Mouse (Mus musculus): ENCODE data around the gene Gm3424. TPM values are rescaled to one million over a fixed set of nuclear protein-coding genes. Genes with fewer than 3 reads are reported as not detected.

The Gm3424 gene
- not detected in 2 replicates for polyA plus RNA-seq (2012; rRNA removed; ENCODE audit: low replicate concordance)

DNA sequence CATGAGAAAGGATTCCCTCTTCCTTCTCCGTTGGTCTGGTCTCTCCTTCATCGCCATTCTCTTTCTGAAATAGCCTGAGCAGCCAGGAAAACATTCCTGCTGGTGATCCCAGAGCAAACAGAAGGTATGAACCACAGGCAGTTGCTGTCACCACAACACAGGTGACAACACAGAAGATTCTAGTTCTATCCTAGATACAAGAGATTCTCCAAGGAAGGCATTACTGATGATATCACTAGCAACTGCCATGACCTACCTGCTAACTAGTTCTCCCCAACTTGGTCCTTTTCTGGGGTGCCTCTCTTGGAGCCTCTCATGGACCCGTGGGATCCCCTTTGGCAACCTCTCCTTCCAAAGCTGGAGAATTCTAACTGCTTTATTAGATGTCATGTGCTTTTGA lies at the start of gene Gm3424:
TSS of gene Gm3424 (minus strand) at position 101 of the 400 bp plus-strand sequence.

DNA sequence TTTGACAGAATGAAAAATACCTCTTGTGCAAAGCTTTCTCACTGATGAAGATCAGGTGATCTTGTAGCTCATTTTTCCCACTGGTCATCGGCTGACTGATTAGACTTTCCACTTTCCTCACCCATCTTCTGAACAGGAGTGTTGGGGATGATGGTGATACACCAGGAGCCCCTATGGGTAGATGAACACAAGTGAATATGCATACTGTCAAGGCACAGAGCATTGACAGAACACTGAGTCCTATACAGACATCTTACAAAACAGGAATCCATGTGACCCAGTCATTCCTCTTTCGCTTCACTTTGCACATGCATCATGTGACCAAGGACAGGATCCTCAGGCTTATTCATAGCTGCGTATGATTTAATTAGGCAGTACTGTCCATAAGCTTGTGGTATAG lies 22.2 kb downstream of the Gm3424 start, which contains the start of gene Gm3383:
TSS of gene Gm3383 (minus strand) at position 101 of the 400 bp plus-strand sequence.

Other genes starting within 250 kb of the Gm3424 start
- not detected in 2 replicates for gene Gm8265, start 197.3 kb downstream of the Gm3424 start, polyA plus RNA-seq (2012; rRNA removed; ENCODE audit: low replicate concordance)
- not detected in 2 replicates for gene Gm9603, start 142.9 kb downstream of the Gm3424 start, polyA plus RNA-seq (2012; rRNA removed; ENCODE audit: low replicate concordance)
- 0.08 and 0.26 TPM in 2 replicates for gene Gm3373, start 88.8 kb downstream of the Gm3424 start, polyA plus RNA-seq (2012; rRNA removed; ENCODE audit: low replicate concordance)
- 0.16 and 0.26 TPM in 2 replicates for gene Gm3383, start 22.3 kb downstream of the Gm3424 start, polyA plus RNA-seq (2012; rRNA removed; ENCODE audit: low replicate concordance)
- gene Gm8237, start 50.1 kb upstream of the Gm3424 start, polyA plus RNA-seq (2012; rRNA removed; ENCODE audit: low replicate concordance), result not detected in 2 replicates
- gene Gm3248, start 131.4 kb upstream of the Gm3424 start, polyA plus RNA-seq (2012; rRNA removed; ENCODE audit: low replicate concordance), result 0.10 and 0.30 TPM in 2 replicates
- gene Gm3453, start 148.8 kb upstream of the Gm3424 start, polyA plus RNA-seq (2012; rRNA removed; ENCODE audit: low replicate concordance), result not detected in 2 replicates
- gene Gm6337, start 227.9 kb upstream of the Gm3424 start, polyA plus RNA-seq (2012; rRNA removed; ENCODE audit: low replicate concordance), result not detected in 2 replicates